Mouse (Mus musculus) embryonic facial prominence, embryonic 15.5 days (tissue): ENCODE measurements at regions not wholly inside any gene's neighbourhood (a gene's known extent, or its start where the extent isn't known, plus 50 kb on each side); places are given as distances from the start of the nearest gene placed in this dataset.

ENCODE experiments used
- ATAC-seq: fragments of 200-750 bp; cut with Nextera tagmentation; 2 replicates; pipeline ENCODE4 v1.8.0; 2017; ENCODE audit warnings: low read depth, moderate TSS enrichment; ENCODE audit not compliant: insufficient number of reproducible peaks, low FRiP score, low TSS enrichment
- H3K27ac ChIP-seq: fragments of 300-500 bp; sonication (generic); replicated peaks from 2 replicates; pipeline ENCODE4 v1.5.1; 2015; ENCODE audit warnings: mild to moderate bottlenecking, inconsistent platforms
- H3K27me3 ChIP-seq: fragments of 300-500 bp; sonication (generic); 2 replicates; pipeline ENCODE4 v1.6.1; 2015; ENCODE audit warnings: inconsistent platforms
- H3K36me3 ChIP-seq: fragments of 300-500 bp; sonication (generic); 2 replicates; pipeline ENCODE4 v1.6.1; 2015; ENCODE audit warnings: mild to moderate bottlenecking, inconsistent platforms
- H3K4me1 ChIP-seq: fragments of 300-500 bp; sonication (generic); 2 replicates; pipeline ENCODE4 v1.6.1; 2015; ENCODE audit warnings: inconsistent platforms
- H3K4me2 ChIP-seq: fragments of 300-500 bp; sonication (generic); replicated peaks from 2 replicates; pipeline ENCODE4 v1.6.1; 2015; ENCODE audit warnings: mild to moderate bottlenecking, inconsistent platforms
- H3K4me3 ChIP-seq: fragments of 300-500 bp; sonication (generic); replicated peaks from 2 replicates; pipeline ENCODE4 v1.5.1; 2015; ENCODE audit warnings: mild to moderate bottlenecking, inconsistent platforms
- H3K9ac ChIP-seq: fragments of 300-500 bp; sonication (generic); 2 replicates; pipeline ENCODE4 v1.6.1; 2015; ENCODE audit warnings: inconsistent platforms
- H3K9me3 ChIP-seq: fragments of 300-500 bp; sonication (generic); replicated peaks from 2 replicates; pipeline ENCODE4 v1.6.1; 2016; ENCODE audit warnings: inconsistent platforms
- WGBS: fragments of 180-500 bp; shearing (Covaris S2); methylation state at CpG from one replicate; pipeline ENCODE4 v1.1.7; 2015; 5-methylcytosine and 5-hydroxymethylcytosine counted together

GRCm38 (mm10) chr4:125265575-125265974 is 137.9 kb upstream of the Zc3h12a start:
- Histone ChIP-seq H3K4me1 (no peaks in the 10 kb centered on the region), H3K27me3 (peaks cover 13% of the 10 kb centered on the region), H3K4me2 (no peak overlapping the region), H3K9ac (no peak overlapping the region), H3K9me3 (no peaks in the 10 kb centered on the region), H3K4me3 (no peak overlapping the region), H3K36me3 (no peaks in the 10 kb centered on the region), H3K27ac (no peak overlapping the region)
- no peak for ATAC-seq
- WGBS, result 19% methylated on average over 5 of the region's 5 CpGs

DNA sequence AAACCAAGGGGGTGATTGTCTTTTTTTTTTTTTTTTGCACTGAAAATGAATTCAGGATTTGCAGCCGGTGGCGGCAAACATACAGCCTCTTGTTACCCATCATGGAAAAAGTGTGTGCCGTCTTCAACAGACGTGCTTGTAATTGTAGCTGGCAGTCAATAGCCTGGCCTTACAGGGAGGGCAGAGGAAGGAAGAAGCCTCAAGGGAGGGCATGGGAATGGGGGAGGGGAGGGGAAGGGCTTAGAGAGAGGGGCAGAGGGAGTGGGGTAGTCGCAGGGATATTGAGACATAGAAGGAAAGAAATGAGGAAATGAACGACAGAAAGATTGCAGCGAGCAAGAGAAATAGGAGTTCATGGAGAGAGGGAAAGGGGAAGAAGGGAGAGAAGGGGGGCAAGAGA is 137.4 kb upstream of the Zc3h12a start:
- H3K9ac ChIP-seq, result no peak overlapping the region
- ATAC-seq, result no peak
- H3K4me1 ChIP-seq, result no peaks in the 10 kb centered on the region
- no peak overlapping the region for H3K4me2 ChIP-seq
- no peaks in the 10 kb centered on the region for H3K9me3 ChIP-seq
- peaks cover 10% of the 10 kb centered on the region for H3K27me3 ChIP-seq
- H3K27ac ChIP-seq, result no peak overlapping the region
- no peaks in the 10 kb centered on the region for H3K36me3 ChIP-seq
- H3K4me3 ChIP-seq, result no peak overlapping the region
- 26% methylated on average over 7 of the region's 7 CpGs for WGBS

GRCm38 (mm10) chr4:125261547-125261946 is 133.9 kb upstream of the Zc3h12a start:
- no peak for ATAC-seq
- Histone ChIP-seq H3K9me3 (no peaks in the 10 kb centered on the region), H3K36me3 (no peaks in the 10 kb centered on the region), H3K27me3 (peaks cover 7% of the 10 kb centered on the region), H3K4me2 (no peak overlapping the region), H3K4me1 (no peaks in the 10 kb centered on the region), H3K27ac (no peak overlapping the region), H3K4me3 (no peak overlapping the region), H3K9ac (no peak overlapping the region)
- WGBS, result 50% methylated on average over 8 of the region's 8 CpGs

DNA sequence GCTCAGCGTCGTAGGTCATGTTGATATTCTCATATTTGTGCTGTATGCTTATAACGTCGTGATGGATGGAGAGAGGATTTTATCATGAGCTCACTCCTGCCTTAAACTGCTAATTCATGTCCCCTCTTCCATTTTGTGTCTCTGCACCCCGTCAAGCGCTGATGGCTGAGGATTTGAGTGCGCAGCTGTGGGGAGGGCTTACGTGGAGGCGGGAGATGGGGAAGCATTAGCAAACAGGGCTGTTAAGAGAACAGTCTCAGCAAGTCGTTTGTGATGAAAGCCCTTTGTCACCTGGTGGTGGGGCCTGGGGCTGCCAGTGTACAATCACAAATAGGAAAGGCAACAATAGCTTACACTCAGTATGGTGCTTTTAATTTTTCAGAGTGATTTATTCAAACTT is 131.7 kb upstream of the Zc3h12a start:
- H3K4me1 ChIP-seq, result no peaks in the 10 kb centered on the region
- peaks cover 7% of the 10 kb centered on the region for H3K27me3 ChIP-seq
- H3K9ac ChIP-seq, result no peak overlapping the region
- ATAC-seq, result no peak
- H3K27ac ChIP-seq, result no peak overlapping the region
- WGBS, result 49% methylated on average over 10 of the region's 10 CpGs
- no peak overlapping the region for H3K4me3 ChIP-seq
- H3K9me3 ChIP-seq, result no peaks in the 10 kb centered on the region
- no peaks in the 10 kb centered on the region for H3K36me3 ChIP-seq
- no peak overlapping the region for H3K4me2 ChIP-seq

DNA sequence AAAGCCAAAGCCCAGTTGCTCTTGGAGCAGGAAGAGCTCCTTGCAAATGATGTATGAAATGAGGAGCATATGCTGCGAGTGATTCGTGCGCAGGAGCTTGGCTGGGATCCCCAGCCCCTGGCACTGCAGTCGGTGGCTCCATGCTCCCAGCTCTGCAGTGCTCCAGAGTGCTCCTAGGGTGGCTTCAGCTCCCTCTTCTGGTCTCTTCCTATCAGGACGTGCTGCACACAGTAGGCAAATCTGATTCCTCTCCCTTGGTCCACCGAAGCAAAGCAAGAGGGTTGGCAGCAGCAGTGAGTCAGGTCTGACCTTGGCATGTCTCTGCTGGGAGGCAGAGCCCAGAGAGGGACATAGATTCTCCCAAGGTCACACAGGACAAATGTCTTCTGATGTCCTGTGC is 130.3 kb upstream of the Zc3h12a start:
- ATAC-seq, result no peak
- 46% methylated on average over 6 of the region's 6 CpGs for WGBS

GRCm38 (mm10) chr4:125253161-125253560 is 125.5 kb upstream of the Zc3h12a start:
- H3K4me1 ChIP-seq, result no peaks in the 10 kb centered on the region
- no peaks in the 10 kb centered on the region for H3K36me3 ChIP-seq
- no peak overlapping the region for H3K4me3 ChIP-seq
- H3K4me2 ChIP-seq, result no peak overlapping the region
- WGBS, result 83% methylated on average over 3 of the region's 3 CpGs
- ATAC-seq, result no peak
- no peaks in the 10 kb centered on the region for H3K27me3 ChIP-seq
- H3K9me3 ChIP-seq, result no peaks in the 10 kb centered on the region
- H3K27ac ChIP-seq, result no peak overlapping the region
- no peak overlapping the region for H3K9ac ChIP-seq

More for the DNA sequence above, 130.3 kb upstream of the Zc3h12a start:
- Histone ChIP-seq H3K9ac (no peak overlapping the region), H3K27me3 (no peaks in the 10 kb centered on the region; the same call in 1 of the 2 replicates), H3K9me3 (no peaks in the 10 kb centered on the region), H3K4me1 (no peaks in the 10 kb centered on the region), H3K4me2 (no peak overlapping the region), H3K27ac (no peak overlapping the region), H3K4me3 (no peak overlapping the region), H3K36me3 (no peaks in the 10 kb centered on the region)

DNA sequence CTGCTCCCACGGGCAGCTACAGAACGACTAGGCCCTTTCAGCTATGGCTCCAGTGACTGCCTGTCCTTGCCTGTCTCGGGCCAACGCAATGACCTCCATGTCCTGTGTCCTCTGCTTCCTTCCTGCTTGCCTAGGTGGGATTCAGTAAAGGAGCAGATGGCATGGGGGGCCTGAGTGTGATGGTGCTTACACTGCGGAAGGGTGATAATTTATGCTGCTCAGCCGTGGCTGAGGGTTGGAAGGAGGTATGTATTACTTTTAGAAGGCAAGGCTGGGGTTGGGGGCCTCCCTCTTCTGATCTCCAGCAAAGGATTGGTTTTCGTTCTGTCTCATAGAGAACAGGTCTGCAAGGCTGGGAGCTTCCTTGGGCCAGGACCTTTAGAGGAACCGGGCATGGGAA is 124.6 kb upstream of the Zc3h12a start:
- ATAC-seq, result no peak
- H3K4me3 ChIP-seq, result no peak overlapping the region
- H3K36me3 ChIP-seq, result no peaks in the 10 kb centered on the region
- no peak overlapping the region for H3K4me2 ChIP-seq
- no peaks in the 10 kb centered on the region for H3K4me1 ChIP-seq
- H3K9ac ChIP-seq, result no peak overlapping the region
- no peak overlapping the region for H3K27ac ChIP-seq
- 64% methylated on average over 8 of the region's 8 CpGs for WGBS
- H3K9me3 ChIP-seq, result no peaks in the 10 kb centered on the region
- no peaks in the 10 kb centered on the region for H3K27me3 ChIP-seq

DNA sequence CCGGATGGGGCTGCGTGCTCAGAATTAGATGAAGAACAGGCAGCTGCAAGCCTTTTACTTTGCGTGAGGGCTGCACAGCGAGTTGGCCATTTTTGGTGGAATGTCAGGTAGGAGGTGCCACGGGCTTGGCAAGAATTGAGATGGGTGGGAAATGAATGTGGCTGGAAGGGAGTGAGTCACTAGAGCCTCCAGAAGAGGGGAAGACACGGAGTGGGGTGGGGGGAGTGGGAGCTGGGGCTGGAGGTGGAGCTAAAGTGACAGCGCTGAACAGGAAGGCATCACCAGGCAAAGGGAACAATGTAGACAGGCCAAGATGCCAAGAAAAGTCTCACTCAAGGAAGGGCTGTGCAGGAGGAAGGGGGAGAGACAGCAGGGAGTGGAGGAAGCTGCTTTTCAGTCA is 121.4 kb upstream of the Zc3h12a start:
- no peaks in the 10 kb centered on the region for H3K9me3 ChIP-seq
- H3K27me3 ChIP-seq, result no peaks in the 10 kb centered on the region
- H3K4me1 ChIP-seq, result no peaks in the 10 kb centered on the region
- 63% methylated on average over 7 of the region's 7 CpGs for WGBS
- H3K4me3 ChIP-seq, result no peak overlapping the region
- H3K36me3 ChIP-seq, result no peaks in the 10 kb centered on the region
- ATAC-seq, result no peak
- no peak overlapping the region for H3K4me2 ChIP-seq
- H3K9ac ChIP-seq, result no peak overlapping the region
- no peak overlapping the region for H3K27ac ChIP-seq

DNA sequence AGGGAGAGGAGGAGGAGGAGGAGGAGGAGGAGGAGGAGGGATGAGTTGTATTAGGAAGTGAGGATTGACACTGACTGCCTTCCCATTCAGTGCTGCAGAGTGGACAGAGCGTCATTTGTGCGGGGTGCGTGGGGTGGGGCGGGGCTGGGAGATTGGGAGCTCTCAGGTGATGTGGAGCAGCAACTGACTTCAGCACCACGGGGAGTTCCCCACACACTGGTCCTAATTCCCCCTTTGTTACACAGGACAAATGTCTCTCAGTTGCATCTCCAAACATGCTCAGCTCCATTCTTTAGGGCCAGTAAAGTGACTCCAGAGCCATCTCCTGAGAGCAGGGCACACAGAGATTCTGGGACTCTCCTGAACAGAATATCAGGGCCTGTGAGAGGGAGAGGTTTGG is 118.5 kb upstream of the Zc3h12a start:
- H3K27me3 ChIP-seq, result no peaks in the 10 kb centered on the region
- no peak overlapping the region for H3K4me2 ChIP-seq
- no peak overlapping the region for H3K4me3 ChIP-seq
- 11% methylated on average over 5 of the region's 5 CpGs for WGBS
- no peak overlapping the region for H3K9ac ChIP-seq
- no peaks in the 10 kb centered on the region for H3K36me3 ChIP-seq
- H3K27ac ChIP-seq, result no peak overlapping the region
- no peaks in the 10 kb centered on the region for H3K4me1 ChIP-seq
- H3K9me3 ChIP-seq, result no peaks in the 10 kb centered on the region
- ATAC-seq, result no peak

DNA sequence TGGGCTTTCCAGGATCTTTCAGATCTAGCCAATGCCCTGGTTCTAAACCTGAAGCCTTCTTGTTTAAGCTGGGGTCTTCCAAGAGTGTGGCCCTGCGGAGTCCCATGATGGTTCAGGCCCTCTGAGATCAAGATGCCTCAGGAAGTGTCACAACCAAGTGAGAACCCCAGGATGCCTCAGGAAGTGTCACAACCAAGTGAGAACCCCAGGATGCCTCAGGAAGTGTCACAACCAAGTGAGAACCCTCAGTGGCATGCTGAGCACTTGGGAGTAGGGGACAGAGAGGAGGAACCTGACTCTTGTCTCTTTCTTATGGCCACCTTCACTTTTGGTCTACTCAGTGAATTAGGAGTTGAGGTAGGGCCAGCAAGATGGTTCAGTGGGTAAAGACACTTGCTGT is 114.9 kb upstream of the Zc3h12a start:
- no peaks in the 10 kb centered on the region for H3K36me3 ChIP-seq
- WGBS, result 69% methylated on average over 1 of the region's 1 CpGs
- no peak overlapping the region for H3K4me3 ChIP-seq
- peaks cover under 1% of the 10 kb centered on the region; the same call in 1 of the 2 replicates for H3K27me3 ChIP-seq
- no peak overlapping the region for H3K4me2 ChIP-seq
- no peak overlapping the region for H3K9ac ChIP-seq
- H3K4me1 ChIP-seq, result no peaks in the 10 kb centered on the region
- H3K27ac ChIP-seq, result no peak overlapping the region
- H3K9me3 ChIP-seq, result no peaks in the 10 kb centered on the region
- no peak for ATAC-seq

DNA sequence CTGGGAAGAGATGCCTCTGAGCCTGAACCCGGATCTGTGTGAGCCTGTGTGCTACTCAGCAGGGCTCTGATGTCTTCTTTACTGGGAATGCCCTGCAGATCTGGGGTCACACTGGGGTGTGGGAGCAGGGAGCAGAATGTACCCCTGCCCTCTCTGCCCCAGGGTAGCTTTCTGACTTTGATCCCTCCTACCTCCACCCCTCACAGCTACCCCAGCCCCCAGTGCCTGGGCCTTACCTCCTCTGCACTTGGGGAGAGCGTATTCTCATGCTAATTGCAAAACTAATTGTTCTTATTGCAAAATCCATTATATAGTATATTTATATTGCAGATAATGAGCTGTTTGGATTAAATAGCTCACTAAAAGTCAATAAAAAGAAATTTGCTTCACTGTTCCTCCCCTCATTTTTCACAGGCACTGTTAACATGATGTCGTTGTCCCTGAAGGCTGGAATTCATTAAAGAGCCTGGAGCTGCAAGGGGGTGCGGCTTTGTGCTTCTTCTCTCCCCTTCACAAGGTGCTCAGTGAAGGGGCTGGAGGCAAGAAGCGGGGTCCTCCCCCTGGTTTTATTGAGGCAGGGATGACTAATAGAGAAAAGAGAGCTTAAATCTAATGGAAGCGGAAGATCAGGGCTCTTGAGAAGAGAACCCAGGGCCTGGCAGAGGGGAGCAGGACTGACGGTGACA is 114.1 kb upstream of the Zc3h12a start:
- no peak for ATAC-seq
- Histone ChIP-seq H3K27me3 (peaks cover 4% of the 10 kb centered on the region; the same call in 1 of the 2 replicates), H3K27ac (no peak overlapping the region), H3K4me3 (no peak overlapping the region), H3K9ac (no peak overlapping the region), H3K4me1 (no peaks in the 10 kb centered on the region), H3K4me2 (no peak overlapping the region), H3K9me3 (no peaks in the 10 kb centered on the region), H3K36me3 (no peaks in the 10 kb centered on the region)
- WGBS, result 22% methylated on average over 7 of the region's 7 CpGs

- H3K4me1 ChIP-seq, result no peaks in the 10 kb centered on the region
- H3K36me3 ChIP-seq, result no peaks in the 10 kb centered on the region
- H3K9ac ChIP-seq, result no peak overlapping the region
- H3K4me2 ChIP-seq, result no peak overlapping the region
- 16% methylated on average over 12 of the region's 12 CpGs for WGBS
- H3K27ac ChIP-seq, result no peak overlapping the region
- no peak overlapping the region for H3K4me3 ChIP-seq
- H3K9me3 ChIP-seq, result no peaks in the 10 kb centered on the region
- no peak for ATAC-seq
- H3K27me3 ChIP-seq, result peaks cover 7% of the 10 kb centered on the region
Measured at GRCm38 (mm10) chr4:125231711-125232260, 104.1 kb upstream of the Zc3h12a start.
